Mouse (Mus musculus): ENCODE data around the gene Tedc2. TPM values are rescaled to one million over a fixed set of nuclear protein-coding genes. Genes with fewer than 3 reads are reported as not detected.

The Tedc2 gene
- polyA plus RNA-seq, 1 experiment: 4.2 TPM

DNA sequence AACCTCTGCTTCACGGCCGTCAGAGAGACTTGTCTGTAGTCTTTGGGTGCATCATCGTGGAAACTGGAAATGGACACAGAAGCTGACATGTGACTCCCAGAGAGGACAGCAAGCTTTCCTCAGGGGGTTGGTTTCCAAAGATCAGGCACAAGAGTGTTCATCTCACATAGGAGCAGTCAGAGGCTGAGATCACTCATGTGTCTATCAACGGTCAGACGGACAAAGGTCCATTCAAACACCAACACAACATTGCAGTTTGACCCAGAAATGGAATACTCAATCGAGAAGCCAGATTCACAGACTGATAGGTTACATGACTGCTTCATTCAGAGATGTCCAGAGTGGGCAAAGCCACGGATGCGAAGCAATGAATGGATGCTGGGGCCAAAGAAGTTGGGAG lies 6.1 kb upstream of the Tedc2 start:
- H3K4me3 ChIP-seq (ENCODE audit: insufficient read depth, low read depth, low read length): no peak overlapping the region
- H3K27ac ChIP-seq (replicated peaks; ENCODE audit: low read depth, low read length): no peak overlapping the region
- no peaks in the 10 kb centered on the region for H3K4me1 ChIP-seq (ENCODE audit: control insufficient read depth, insufficient read depth, insufficient read length, low read length)

DNA sequence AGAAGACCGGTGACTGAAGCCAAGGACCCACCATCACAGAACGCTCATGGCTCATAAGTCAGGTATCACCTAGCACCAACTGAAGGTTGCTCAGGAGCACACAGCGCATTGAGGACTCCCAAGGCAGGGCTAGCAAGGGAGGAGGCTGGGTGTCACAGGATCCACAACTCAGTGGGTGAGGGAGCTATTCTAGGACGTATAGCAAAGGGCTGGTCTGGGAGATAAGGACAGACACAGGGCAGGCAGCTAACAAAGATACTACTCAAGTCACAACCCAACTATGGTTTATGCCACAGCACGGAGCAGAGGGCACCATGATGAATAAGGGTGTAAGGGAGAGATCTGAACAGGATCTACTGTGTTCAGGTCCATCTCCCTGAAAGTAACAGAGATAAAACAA lies 5.2 kb upstream of the Tedc2 start:
- no peaks in the 10 kb centered on the region for H3K4me1 ChIP-seq (ENCODE audit: control insufficient read depth, insufficient read depth, insufficient read length, low read length)
- H3K27ac ChIP-seq (replicated peaks; ENCODE audit: low read depth, low read length): no peak overlapping the region
- no peak overlapping the region for H3K4me3 ChIP-seq (ENCODE audit: insufficient read depth, low read depth, low read length)

DNA sequence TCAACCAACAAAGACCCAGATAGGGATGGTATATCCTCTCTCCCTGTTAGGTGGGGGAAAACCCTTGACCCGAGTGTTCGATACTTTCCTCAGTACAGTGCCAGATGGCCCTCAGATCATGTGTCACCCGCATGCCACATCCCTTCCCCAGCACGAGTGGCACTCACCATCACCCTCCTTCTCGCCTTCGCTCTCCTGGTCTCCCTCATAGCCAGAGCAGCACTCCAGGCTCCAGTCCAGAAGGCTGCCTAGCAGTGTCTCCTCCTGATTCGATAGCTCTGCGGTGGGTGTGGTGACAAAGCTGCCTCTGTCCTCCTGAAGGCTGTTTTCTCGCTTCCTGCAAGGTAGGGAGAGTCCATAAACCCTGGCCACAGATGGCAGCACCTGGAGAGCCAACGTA lies 4.1 kb upstream of the Tedc2 start:
- Histone ChIP-seq H3K27ac (replicated peaks; ENCODE audit: low read depth, low read length) (no peak overlapping the region), H3K4me1 (ENCODE audit: control insufficient read depth, insufficient read depth, insufficient read length, low read length) (peaks cover 3% of the 10 kb centered on the region; the same call in 1 of the 2 replicates), H3K4me3 (ENCODE audit: insufficient read depth, low read depth, low read length) (no peak overlapping the region)

DNA sequence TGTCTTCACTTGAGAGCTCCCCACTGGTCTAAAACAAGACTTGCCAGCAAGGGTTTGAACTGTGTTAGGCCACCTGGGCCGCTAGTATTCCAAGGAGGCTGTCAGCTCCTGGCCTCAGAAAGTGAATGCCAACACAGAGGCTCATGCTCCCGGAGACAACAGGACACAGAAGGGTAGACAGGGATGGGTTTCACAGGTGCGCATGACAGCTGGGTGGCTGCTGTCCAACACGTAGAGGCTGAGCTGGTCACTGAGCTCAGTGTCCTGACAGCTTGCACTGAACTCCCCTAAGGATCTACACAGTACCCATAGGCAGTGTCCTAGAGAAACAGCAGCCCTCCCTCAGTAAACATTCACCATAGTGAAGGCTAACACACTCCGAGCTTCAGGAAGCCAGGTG lies 2.9 kb upstream of the Tedc2 start:
- no peak overlapping the region for H3K27ac ChIP-seq (replicated peaks; ENCODE audit: low read depth, low read length)
- no peak overlapping the region for H3K4me3 ChIP-seq (ENCODE audit: insufficient read depth, low read depth, low read length)
- peaks cover 4% of the 10 kb centered on the region; the same call in 1 of the 2 replicates for H3K4me1 ChIP-seq (ENCODE audit: control insufficient read depth, insufficient read depth, insufficient read length, low read length)

DNA sequence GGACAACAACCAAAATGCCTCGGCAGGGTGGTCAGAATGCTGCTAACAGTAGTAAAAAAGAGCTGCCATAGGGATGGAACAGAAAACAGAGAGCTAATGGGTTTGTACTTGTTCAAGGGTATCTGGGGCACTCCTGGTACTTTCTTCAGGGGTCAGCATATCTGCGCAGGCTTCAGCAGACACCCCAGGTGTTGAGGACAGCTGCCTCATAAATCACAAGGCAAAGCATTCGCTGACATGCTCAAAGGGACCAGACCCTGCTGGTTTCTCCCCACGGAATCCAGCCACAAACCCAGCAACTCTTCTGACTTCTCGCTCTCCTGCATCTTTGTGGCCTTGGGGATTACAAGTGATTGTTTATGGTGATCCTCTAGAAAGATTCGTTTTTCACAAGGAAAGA lies 2.0 kb upstream of the Tedc2 start:
- H3K4me3 ChIP-seq (ENCODE audit: insufficient read depth, low read depth, low read length): no peak overlapping the region
- H3K4me1 ChIP-seq (ENCODE audit: control insufficient read depth, insufficient read depth, insufficient read length, low read length): peaks cover 4% of the 10 kb centered on the region; the same call in 1 of the 2 replicates
- no peak overlapping the region for H3K27ac ChIP-seq (replicated peaks; ENCODE audit: low read depth, low read length)

DNA sequence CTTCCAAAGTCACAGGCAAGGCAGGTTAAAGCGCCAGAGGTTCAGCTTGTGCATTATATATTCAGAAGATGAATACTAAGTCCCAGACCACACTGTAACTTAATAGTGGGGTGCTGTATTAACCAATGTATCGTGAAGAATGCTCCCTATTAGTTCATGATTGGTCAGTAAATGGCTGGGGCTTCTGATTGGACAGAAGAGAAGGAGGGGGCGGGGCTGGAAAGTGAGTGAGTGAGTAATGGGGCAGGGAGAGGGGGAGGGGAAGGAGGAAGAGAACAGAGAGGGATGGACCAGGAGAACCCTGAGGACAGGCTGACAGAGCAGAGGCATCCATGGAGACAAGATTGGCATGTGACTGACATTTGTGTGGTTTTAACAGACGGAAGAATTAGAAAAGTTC lies 3.8 kb downstream of the Tedc2 start:
- peaks cover 4% of the 10 kb centered on the region; the same call in 1 of the 2 replicates for H3K4me1 ChIP-seq (ENCODE audit: control insufficient read depth, insufficient read depth, insufficient read length, low read length)

DNA sequence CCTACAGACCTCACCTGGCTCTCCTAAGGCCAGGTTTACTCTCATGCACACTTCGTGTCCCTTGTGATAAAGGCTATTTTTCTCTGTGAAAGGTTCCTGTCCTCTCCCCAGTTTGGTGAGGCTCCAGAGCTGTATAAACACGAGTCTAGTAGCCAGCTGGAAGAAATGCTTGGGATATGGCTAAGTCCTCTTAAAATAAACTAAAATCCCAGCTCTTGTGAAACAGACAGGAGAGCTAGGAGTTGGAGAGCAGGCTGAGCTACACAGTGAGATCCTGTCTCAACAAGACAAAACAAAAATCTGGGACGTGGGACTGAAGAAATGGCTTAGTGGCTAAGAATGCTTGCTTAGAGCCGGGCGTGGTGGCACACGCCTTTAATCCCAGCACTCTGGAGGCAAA lies 7.5 kb downstream of the Tedc2 start:
- Histone ChIP-seq H3K27ac (replicated peaks; ENCODE audit: low read depth, low read length) (peak overlapping the region; percentile 56), H3K4me1 (ENCODE audit: control insufficient read depth, insufficient read depth, insufficient read length, low read length) (peaks cover 7% of the 10 kb centered on the region; the same call in 1 of the 2 replicates), H3K4me3 (ENCODE audit: insufficient read depth, low read depth, low read length) (no peak overlapping the region)

More for the DNA sequence above, 3.8 kb downstream of the Tedc2 start:
- Histone ChIP-seq H3K27ac (replicated peaks; ENCODE audit: low read depth, low read length) (no peak overlapping the region), H3K4me3 (ENCODE audit: insufficient read depth, low read depth, low read length) (no peak overlapping the region)

DNA sequence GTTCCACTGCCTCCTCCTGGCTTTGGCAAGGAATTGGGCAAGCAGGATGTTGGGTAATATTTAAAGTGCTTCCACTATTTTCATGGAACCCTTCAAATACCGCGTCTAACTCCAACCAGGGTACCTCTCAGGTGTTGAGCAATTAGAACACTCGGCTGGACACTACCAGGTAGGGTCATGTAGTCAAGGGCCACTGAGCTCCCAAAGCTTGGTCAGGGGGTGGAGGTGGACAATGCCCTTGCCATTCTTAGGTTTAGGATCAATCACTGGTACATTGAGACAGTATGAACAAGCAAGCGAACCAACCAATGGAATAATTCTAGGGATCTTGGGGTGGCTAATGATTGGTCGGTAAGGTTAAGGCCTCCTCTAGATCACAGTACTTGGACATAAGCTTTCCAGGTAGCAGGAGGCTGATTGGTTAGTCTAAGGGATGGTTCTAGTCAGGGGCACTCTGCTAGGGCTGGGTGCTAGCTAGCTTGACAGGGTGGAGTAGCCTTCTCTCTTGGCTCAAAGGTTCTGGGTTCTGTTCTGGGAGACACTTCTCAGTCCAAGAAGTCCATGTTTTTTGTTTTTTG lies 8.1 kb downstream of the Tedc2 start:
- H3K4me3 ChIP-seq (ENCODE audit: insufficient read depth, low read depth, low read length): peak overlapping the region; percentile 34
- H3K4me1 ChIP-seq (ENCODE audit: control insufficient read depth, insufficient read depth, insufficient read length, low read length): peaks cover 8% of the 10 kb centered on the region; the same call in 1 of the 2 replicates
- H3K27ac ChIP-seq (replicated peaks; ENCODE audit: low read depth, low read length): peak overlapping the region; percentile 56

DNA sequence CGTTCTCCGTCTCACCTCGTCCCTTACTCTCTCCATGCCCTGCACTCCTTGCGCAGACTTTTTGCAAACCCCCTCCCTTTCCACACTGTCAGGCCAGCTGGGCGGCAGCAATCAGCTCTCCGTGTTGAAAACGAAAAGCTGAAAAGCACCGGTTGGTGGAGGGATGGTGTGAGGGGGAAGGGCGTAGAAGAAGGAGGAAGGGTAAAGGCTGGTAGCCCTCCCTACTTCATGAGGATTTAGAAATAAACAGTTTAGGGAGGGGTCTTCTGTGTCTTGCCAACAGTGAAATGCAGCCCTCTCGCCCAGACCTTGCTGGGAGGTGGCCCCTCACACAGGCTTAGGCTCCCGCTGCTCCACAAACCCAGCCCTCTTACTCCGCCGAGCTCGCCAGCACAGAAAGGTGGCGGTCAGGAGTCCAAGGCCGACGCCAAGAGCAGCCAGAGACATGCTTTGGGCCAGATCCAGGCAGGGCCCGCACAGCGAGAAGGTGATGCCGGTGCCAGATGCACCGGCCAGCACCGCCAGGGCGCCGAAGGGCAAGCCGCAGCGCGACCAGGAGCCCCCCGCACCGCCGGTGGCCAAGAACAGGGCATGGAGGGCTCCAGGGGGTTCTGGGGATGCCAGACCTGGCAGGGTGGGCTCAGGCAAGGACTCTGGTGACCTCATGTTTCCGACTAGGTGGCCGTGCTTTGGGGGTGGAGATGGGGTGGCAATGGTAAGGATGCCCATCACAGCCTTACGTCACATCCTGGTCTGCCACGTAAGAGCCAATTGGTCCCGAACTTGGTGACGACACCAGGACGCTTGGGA lies 8.8 kb downstream of the Tedc2 start:
- H3K4me3 ChIP-seq (ENCODE audit: insufficient read depth, low read depth, low read length): peak overlapping the region; percentile 43
- H3K27ac ChIP-seq (replicated peaks; ENCODE audit: low read depth, low read length): 0 out of 2 replicates have a peak overlapping the region, but pooled peaks have one; percentile 15
- H3K4me1 ChIP-seq (ENCODE audit: control insufficient read depth, insufficient read depth, insufficient read length, low read length): peaks cover 8% of the 10 kb centered on the region; the same call in 1 of the 2 replicates

DNA sequence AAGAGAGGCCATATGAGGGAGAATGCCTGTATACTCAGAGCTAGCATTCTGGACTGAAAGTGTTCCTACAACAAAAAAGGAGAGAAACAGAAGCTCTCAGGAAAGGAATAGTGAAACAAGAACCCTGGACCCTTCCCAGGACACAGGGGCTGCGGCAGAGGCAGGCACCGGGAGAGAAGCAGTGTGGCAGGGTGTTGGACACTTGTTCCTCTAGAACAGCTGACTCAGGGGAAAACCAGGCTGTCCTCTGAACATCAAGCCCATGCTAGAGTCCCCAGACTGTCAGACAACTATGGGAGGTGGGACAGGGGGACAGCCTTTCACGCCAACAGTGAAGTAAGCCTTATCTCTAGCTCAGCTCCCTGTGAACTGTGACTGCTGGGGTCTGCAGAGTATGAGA lies 10.1 kb downstream of the Tedc2 start:
- H3K4me3 ChIP-seq (ENCODE audit: insufficient read depth, low read depth, low read length): no peak overlapping the region
- no peak overlapping the region for H3K27ac ChIP-seq (replicated peaks; ENCODE audit: low read depth, low read length)
- peaks cover 8% of the 10 kb centered on the region; the same call in 1 of the 2 replicates for H3K4me1 ChIP-seq (ENCODE audit: control insufficient read depth, insufficient read depth, insufficient read length, low read length)

DNA sequence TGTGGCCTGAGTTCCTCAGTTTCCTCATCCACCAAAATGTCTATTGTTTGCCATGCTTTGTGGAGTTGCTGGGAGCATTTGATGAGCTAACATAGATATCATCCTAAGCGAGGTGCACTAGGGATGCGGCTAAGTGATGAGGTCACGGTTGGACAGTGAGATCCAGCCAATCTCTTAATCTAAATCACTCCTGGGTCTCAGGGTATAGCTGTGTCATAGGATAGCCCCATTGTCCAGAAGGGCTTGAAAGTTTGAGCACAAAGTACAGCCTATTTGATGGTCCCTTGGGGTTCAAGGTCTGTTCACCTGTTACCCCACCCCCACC lies 10.8 kb downstream of the Tedc2 start:
- Histone ChIP-seq H3K27ac (replicated peaks; ENCODE audit: low read depth, low read length) (no peak overlapping the region), H3K4me1 (ENCODE audit: control insufficient read depth, insufficient read depth, insufficient read length, low read length) (peaks cover 9% of the 10 kb centered on the region), H3K4me3 (ENCODE audit: insufficient read depth, low read depth, low read length) (no peak overlapping the region)

DNA sequence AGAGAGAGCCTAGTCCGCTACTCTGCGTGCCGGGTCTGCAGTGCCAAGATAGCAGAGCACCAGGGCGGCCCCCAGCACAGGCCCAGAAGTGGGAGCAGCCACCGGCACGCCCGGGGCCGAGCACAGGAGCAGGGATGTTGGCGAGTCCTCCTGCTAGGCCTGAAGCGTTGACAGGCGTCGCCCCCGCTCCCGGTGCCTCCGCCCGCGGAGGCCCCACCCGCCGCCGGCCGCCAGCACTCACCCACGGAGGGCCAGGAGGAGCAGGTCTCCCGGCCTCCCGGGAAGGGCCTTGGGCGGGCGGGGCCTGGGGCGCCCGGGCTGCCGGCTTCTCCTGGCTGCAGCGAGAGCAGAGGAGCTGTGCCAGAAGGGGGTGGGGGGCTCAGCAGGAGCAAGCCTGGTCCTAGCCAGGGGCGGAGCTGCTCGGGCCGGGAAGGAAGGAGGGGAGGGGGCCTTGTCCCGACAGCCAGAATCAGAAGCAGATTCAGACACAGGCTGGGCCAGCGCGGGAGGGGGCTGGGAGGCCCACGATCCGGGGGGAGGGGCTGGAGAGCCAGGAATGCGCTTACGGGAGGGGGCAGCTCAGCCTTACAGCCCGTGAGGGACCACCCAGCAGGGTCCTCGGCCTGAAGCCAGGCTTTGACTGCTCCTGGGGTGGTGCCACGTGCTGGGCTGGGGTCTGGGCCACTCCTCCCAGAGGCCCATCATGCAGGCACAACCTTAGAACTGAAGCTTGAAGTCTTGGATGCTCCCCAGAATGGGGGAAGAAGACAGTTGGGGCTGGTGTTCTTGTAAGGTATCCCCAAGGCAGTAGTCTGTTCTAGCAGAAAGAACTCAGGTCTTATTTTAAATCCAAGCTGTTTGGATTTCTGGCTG lies 11.4 kb downstream of the Tedc2 start, which contains the start of gene Ntn3:
Gene Ntn3 (minus strand): TSS at position 489 of the 873 bp plus-strand sequence.
- Histone ChIP-seq H3K4me3 (ENCODE audit: insufficient read depth, low read depth, low read length) (peak within 1 kb of the TSS; percentile 47), H3K4me1 (ENCODE audit: control insufficient read depth, insufficient read depth, insufficient read length, low read length) (peaks cover 15% of the 10 kb centered on the region), H3K27ac (replicated peaks; ENCODE audit: low read depth, low read length) (no peak within 1 kb of the TSS)

DNA sequence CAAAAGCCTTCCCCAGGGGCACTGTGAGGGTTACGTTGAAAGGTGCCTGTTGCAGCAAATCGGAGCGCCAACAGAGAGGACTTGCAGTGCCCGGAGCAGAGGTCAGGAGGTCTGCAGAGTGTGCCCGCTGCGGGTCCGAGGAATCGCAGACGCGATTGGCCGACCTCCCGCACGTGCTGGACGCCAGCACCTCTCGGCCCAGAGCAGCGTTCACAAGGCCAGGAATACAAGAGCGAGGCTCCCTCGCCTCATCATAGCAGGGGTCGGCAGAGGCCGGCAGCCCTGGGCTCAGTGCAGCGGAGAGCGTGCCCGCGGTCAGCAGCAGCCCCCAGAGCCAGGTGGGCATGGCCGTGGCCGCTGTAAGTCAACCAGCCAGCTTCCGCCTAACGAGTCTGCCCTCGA lies 12.0 kb downstream of the Tedc2 start:
- Histone ChIP-seq H3K4me3 (ENCODE audit: insufficient read depth, low read depth, low read length) (peak overlapping the region; percentile 47), H3K4me1 (ENCODE audit: control insufficient read depth, insufficient read depth, insufficient read length, low read length) (peaks cover 16% of the 10 kb centered on the region), H3K27ac (replicated peaks; ENCODE audit: low read depth, low read length) (no peak overlapping the region)

DNA sequence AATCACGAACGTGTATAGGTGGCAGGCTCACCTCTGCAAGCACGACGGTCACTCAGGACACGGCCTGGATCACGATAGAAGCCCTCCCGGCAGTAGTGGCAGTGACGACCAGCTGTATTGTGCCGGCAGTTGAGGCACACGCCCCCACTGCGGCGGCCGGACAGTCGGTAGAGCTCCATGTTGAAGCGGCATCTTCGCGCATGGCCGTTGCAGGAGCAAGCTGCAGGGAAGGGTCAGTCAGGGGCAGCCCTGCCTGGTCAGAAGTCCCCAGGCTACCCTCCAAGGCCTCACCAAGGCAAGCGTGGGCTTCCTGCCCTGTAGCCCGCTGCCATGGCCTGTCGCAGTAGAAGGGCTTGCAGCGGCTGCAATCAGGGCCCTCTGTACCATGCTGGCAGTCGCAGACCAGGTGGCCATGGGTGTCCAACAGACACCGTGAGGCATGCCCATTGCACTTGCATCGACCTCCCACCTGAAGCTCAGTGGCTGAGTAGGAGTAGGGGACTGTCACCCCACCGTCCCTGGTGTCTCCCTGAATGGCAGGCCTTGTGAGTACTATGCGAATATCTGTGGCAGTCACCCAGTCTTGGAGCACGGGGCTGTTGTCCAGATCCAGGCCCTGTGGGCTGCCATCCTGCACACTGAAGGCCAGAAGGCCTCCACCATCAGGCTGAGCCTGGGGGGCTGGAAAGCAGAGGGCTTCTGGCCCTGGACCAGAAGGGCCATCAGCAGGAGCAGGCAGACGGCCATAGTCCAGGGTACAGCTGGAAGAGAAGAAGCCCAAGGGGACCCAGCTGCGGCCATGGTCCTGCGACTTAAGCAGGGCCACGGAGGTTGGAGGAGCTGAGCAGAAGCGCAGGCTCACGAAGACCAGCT lies 12.6 kb downstream of the Tedc2 start:
- peaks cover 16% of the 10 kb centered on the region for H3K4me1 ChIP-seq (ENCODE audit: control insufficient read depth, insufficient read depth, insufficient read length, low read length)
- no peak overlapping the region for H3K27ac ChIP-seq (replicated peaks; ENCODE audit: low read depth, low read length)
- peak overlapping the region; percentile 47; the same call in 1 of the 2 replicates for H3K4me3 ChIP-seq (ENCODE audit: insufficient read depth, low read depth, low read length)

Measured in brown adipose tissue, adult 24 weeks (tissue).